Mouse (Mus musculus) CH12.LX (cell line): Measurements from ENCODE around the gene Tmeff1. TPM values are rescaled to one million over a fixed set of nuclear protein-coding genes. Genes with fewer than 3 reads are reported as not detected.

Source experiments
- DNase-seq: peaks from one replicate; pipeline ENCODE4 v3.0.0-alpha.2; 2013; ENCODE audit errors: extremely low read depth
- H3K27ac ChIP-seq: 2 replicates; pipeline ENCODE4 v1.5.1; 2012; ENCODE audit warnings: low read depth, mild to moderate bottlenecking, control low read depth, moderate library complexity; ENCODE audit not compliant: insufficient read depth
- H3K27me3 ChIP-seq: replicated peaks from 2 replicates; pipeline ENCODE3; 2012; ENCODE audit warnings: inconsistent platforms
- H3K36me3 ChIP-seq, 2 experiments: replicated peaks in 1 of 2; 2 replicates each; pipeline versions ENCODE3 to v1.6.1; 2012; ENCODE audit warnings: inconsistent platforms in 1 of 2, low read length in 1 of 2, mild to moderate bottlenecking in 1 of 2, mixed read lengths in 1 of 2, moderate library complexity in 1 of 2; ENCODE audit not compliant: control insufficient read depth in 1 of 2, insufficient read depth in 1 of 2
- H3K4me1 ChIP-seq, 2 experiments: 2 replicates each; pipeline ENCODE4 v1.6.1; 2012; ENCODE audit warnings: inconsistent platforms in 1 of 2, moderate library complexity in 1 of 2; ENCODE audit not compliant: insufficient read depth in 2 of 2, control insufficient read depth in 1 of 2
- H3K4me2 ChIP-seq: 2 replicates; pipeline ENCODE4 v1.6.1; 2012; ENCODE audit warnings: low read depth, mild to moderate bottlenecking, control low read depth; ENCODE audit not compliant: poor library complexity, insufficient read depth, severe bottlenecking
- H3K4me3 ChIP-seq, 3 experiments: fragments of 150-350 bp in 1 of 3; sonication (generic) in 1 of 3; replicated peaks in 1 of 3; 2 replicates each; pipeline versions ENCODE3 to v1.5.1; 2011 to 2012; ENCODE audit warnings: low read depth in 2 of 3, low read length in 2 of 3, mild to moderate bottlenecking in 2 of 3, moderate library complexity in 2 of 3, control low read depth in 1 of 3, improper control_type of control experiment in 1 of 3, inconsistent platforms in 1 of 3, mixed read lengths in 1 of 3; ENCODE audit not compliant: poor library complexity in 1 of 3
- H3K79me2 ChIP-seq: replicated peaks from 2 replicates; pipeline ENCODE4 v1.6.1; 2012; ENCODE audit warnings: mild to moderate bottlenecking, moderate library complexity; ENCODE audit not compliant: control insufficient read depth, poor library complexity, insufficient read depth, severe bottlenecking; ENCODE audit errors: extremely low read depth
- H3K9ac ChIP-seq: 2 replicates; pipeline ENCODE4 v1.6.1; 2012; ENCODE audit warnings: low read depth, mild to moderate bottlenecking, control low read depth, moderate library complexity; ENCODE audit not compliant: insufficient read depth
- H3K9me3 ChIP-seq: replicated peaks from 2 replicates; pipeline ENCODE3; 2012; ENCODE audit warnings: low read length, inconsistent platforms, mixed read lengths
- CHD1 ChIP-seq: IDR thresholded peaks from 2 replicates; pipeline ENCODE4 v1.6.1; 2012; ENCODE audit warnings: low read depth, low read length, improper control_type of control experiment, inconsistent platforms
- CHD2 ChIP-seq: IDR thresholded peaks from 2 replicates; pipeline ENCODE4 v1.6.1; 2011; ENCODE audit warnings: low read length, improper control_type of control experiment
- ELF1 ChIP-seq: IDR thresholded peaks from 2 replicates; pipeline ENCODE4 v1.6.1; 2014; ENCODE audit warnings: low read depth, mild to moderate bottlenecking, inconsistent platforms, low read length, improper control_type of control experiment
- EP300 ChIP-seq: IDR thresholded peaks from 2 replicates; pipeline ENCODE4 v1.6.1; 2011; ENCODE audit warnings: low read length, improper control_type of control experiment
- GABPA ChIP-seq: IDR thresholded peaks from 2 replicates; pipeline ENCODE4 v1.6.1; 2012; ENCODE audit warnings: low read depth, low read length, improper control_type of control experiment, inconsistent platforms; ENCODE audit not compliant: insufficient replicate concordance
- IRF4 ChIP-seq: IDR thresholded peaks from 2 replicates; pipeline ENCODE4 v1.6.1; 2014; ENCODE audit warnings: low read depth, mild to moderate bottlenecking, inconsistent platforms, low read length, improper control_type of control experiment
- JUN ChIP-seq: IDR thresholded peaks from 2 replicates; pipeline ENCODE4 v1.6.1; 2011; ENCODE audit warnings: low read depth, mild to moderate bottlenecking, low read length, improper control_type of control experiment, moderate library complexity; ENCODE audit not compliant: insufficient read depth
- MEF2A ChIP-seq: IDR thresholded peaks from 2 replicates; pipeline ENCODE4 v1.6.1; 2014; ENCODE audit warnings: low read depth, mild to moderate bottlenecking, inconsistent platforms, low read length, improper control_type of control experiment, borderline replicate concordance
- MXI1 ChIP-seq: IDR thresholded peaks from 2 replicates; pipeline ENCODE4 v1.6.1; 2011; ENCODE audit warnings: mild to moderate bottlenecking, low read depth, low read length, improper control_type of control experiment
- MYC ChIP-seq: IDR thresholded peaks from 2 replicates; pipeline ENCODE4 v1.6.1; 2011; ENCODE audit warnings: low read depth, mild to moderate bottlenecking, improper control_type of control experiment, low read length
- POLR2AphosphoS2 ChIP-seq: IDR thresholded peaks from 2 replicates; pipeline ENCODE4 v1.6.1; 2011; ENCODE audit warnings: low read depth, low read length, improper control_type of control experiment
- SMC3 ChIP-seq: IDR thresholded peaks from 2 replicates; pipeline ENCODE4 v1.6.1; 2011; ENCODE audit warnings: low read depth, low read length, improper control_type of control experiment
- USF2 ChIP-seq: conservative IDR thresholded peaks from 2 replicates; pipeline ENCODE4 v1.6.1; 2011; ENCODE audit warnings: low read depth, low read length, improper control_type of control experiment
- ZNF384 ChIP-seq: IDR thresholded peaks from 2 replicates; pipeline ENCODE4 v1.6.1; 2012; ENCODE audit warnings: low read depth, low read length, improper control_type of control experiment, inconsistent platforms
- dilution Hi-C: fragments of 300-500 bp; cut with MboI; formaldehyde crosslinking; loops from 2 replicates; pipeline ENCODE4 v1.14.3; 2020; ENCODE audit warnings: low sequenced_read_pairs; ENCODE audit not compliant: extremely low pct_unique_long_range_greater_than_20kb, extremely low pct_ligation_motif_present
- in situ Hi-C: fragments of 300-500 bp; cut with MboI; formaldehyde crosslinking; loops from 3 replicates; pipeline ENCODE4 v1.14.3; 2019; ENCODE audit warnings: low sequenced_read_pairs, low pct_ligation_motif_present, low pct_unique_long_range_greater_than_20kb, mixed read lengths
- polyA plus RNA-seq: library from polyadenylated mRNA; unstranded; fragments of >175 nt; gene quantifications from 2 replicates; pipeline ENCODE4 v1.2.1, GENCODE M21; 2012; ENCODE audit warnings: low read depth; ENCODE audit not compliant: insufficient read length
- total RNA-seq, 2 experiments: library from RNA; depleted of rRNA; stranded (reverse); fragments of 300-350 nt in 1 of 2; fragments of >200 nt in 1 of 2; gene quantifications; 2 replicates each; pipeline ENCODE4 v1.2.3; 2012 to 2014

Tmeff1 gene
- total and polyA plus RNA-seq, 3 experiments = 23.3 to 32.4 (median 29.6) TPM

- TF ChIP-seq USF2 = no peak
- TF ChIP-seq SMC3 = no peak
- no peak for TF ChIP-seq POLR2AphosphoS2
- TF ChIP-seq MXI1 = no peak
- TF ChIP-seq IRF4 = no peak
- TF ChIP-seq EP300 = no peak
- no peak for TF ChIP-seq CHD2
- no peak for TF ChIP-seq MYC
- TF ChIP-seq ELF1 = no peak
- TF ChIP-seq JUN = no peak
- TF ChIP-seq ZNF384 = no peak
- no peak for TF ChIP-seq GABPA
- TF ChIP-seq MEF2A = no peak
- TF ChIP-seq CHD1 = no peak
- DNase-seq = no peak
- H3K4me2 ChIP-seq = no peak overlapping the region
- no peak overlapping the region for H3K27ac ChIP-seq
- no peaks in the 10 kb centered on the region for H3K27me3 ChIP-seq
- no peaks in the 10 kb centered on the region for H3K4me1 ChIP-seq
- in situ Hi-C loops = no loop called here
- H3K4me3 ChIP-seq = no peak overlapping the region
- dilution Hi-C loops = no loop called here
- no peaks in the 10 kb centered on the region for H3K79me2 ChIP-seq
- no peaks in the 10 kb centered on the region for H3K36me3 ChIP-seq
- H3K9me3 ChIP-seq = peaks cover 3% of the 10 kb centered on the region
- no peak overlapping the region for H3K9ac ChIP-seq
Observed at GRCm38 (mm10) chr4:48542351-48542750, 42.6 kb upstream of the Tmeff1 start.

GRCm38 (mm10) chr4:48543071-48543865, 41.7 kb upstream of the Tmeff1 start:
- Histone ChIP-seq H3K4me3 (no peak overlapping the region), H3K9me3 (peaks cover 3% of the 10 kb centered on the region), H3K36me3 (no peaks in the 10 kb centered on the region), H3K4me1 (no peaks in the 10 kb centered on the region), H3K79me2 (no peaks in the 10 kb centered on the region), H3K27ac (no peak overlapping the region), H3K27me3 (no peaks in the 10 kb centered on the region), H3K4me2 (no peak overlapping the region), H3K9ac (no peak overlapping the region)
- DNase-seq = no peak
- in situ Hi-C loops (no loop called here), dilution Hi-C loops (no loop called here)
- no peak for TF ChIP-seq MEF2A
- TF ChIP-seq CHD2 = no peak
